Mouse (Mus musculus): ENCODE measurements at regions not wholly inside any gene's neighbourhood (a gene's known extent, or its start where the extent isn't known, plus 50 kb on each side); places are given as distances from the start of the nearest gene placed in this dataset.

DNA sequence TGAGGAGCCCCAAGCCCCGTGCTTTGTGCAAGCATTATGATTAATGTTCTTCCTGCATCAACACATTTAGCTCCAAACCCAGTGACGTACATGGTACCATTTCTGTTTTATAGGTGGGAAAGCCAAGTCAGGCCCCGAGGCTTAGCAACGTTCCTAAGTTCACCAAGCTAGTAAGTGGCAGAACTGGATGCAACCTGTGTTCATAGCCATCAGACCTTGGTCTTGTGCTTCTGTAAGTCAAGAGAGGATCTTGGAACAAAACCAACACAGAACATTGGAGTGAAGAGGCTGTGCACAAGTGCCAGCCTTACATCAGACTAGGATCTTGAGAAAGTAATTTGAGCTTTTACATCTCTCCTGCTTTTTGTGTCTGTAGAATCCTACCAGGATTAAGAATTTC is 71.3 kb downstream of the Cdc7 start:
- DNase-seq (ENCODE audit: low spot score in 2 of 2) = no peak

DNA sequence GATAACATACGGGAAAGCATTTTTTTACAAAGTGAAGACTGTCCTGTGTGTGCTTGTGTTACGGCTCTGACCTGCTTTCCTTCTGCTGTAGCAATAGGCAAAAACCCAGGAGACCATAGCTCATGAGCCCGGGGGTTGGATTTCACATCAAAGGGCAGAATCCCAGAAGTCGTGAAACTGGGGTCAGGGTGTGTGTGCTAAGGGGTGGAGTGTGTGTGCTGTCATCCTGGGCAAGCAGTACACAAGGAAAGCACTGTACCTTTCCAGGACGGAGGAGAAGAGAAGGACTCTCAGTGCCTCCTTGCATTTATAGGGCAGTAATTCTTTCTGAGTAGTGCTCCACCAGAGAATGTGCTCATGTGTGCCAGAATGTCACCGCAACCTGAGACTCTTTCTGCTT is 71.7 kb downstream of the Cdc7 start:
- DNase-seq (ENCODE audit: low spot score in 2 of 2) = no peak

DNA sequence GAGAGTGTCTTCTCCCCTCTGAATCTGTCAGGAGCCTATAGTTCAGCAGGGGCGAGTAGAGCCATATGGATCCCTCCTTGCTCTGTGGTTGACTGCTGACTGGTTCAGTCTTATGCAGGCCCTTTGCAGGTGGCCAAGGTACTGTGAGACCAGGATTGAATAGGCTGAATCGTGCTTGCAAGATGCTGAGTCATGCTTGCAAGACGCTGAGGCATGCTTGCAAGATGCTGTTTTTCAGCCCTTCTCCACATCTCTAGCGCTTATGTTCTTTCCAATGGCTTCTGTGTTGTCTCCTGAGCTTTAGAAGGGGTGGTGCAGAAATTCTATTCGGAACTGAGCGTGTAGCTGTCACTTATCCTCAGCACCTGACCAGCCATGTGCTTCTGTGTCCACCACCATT is 72.4 kb downstream of the Cdc7 start:
- no peak for DNase-seq (ENCODE audit: low spot score in 2 of 2)

DNA sequence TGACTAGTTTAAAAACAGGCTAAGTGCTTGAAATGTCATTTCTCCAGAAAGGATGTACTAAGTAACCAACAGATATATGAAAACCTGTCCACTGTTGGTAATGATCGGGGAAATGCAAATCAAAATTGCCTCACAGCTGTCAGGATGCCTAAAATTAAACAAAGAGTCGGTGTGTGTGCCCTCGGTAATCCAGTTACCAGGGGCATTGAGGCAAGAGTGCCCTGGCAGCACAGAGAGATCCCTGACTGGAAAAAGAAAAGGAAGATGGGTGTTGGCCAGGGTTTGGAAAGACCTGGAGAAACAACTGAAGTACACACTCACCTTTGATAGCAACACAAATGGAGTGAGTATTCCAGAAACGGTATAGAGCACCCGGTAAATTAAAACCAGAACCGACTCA is 73.0 kb downstream of the Cdc7 start:
- no peak for DNase-seq (ENCODE audit: low spot score in 2 of 2)

DNA sequence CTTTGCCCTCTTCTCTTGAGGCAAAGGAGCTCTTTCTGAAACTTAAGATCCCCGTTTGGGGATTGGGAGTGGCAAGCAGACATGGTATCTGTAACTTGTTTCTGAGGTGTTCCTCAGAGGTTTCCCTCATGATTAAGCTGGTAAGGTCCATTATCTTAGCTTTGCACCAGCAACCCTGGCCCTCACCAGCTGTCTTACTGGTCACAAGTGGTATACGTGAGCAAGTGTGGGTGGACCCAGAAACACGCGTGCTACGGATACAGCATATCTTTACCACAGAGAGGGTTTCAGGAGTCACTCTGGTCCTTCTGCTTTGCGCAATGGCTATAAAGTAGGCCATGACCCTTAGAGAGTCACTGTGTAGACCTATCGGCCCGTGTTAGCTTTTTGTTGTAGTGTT is 75.2 kb downstream of the Cdc7 start:
- no peak for DNase-seq (ENCODE audit: low spot score in 2 of 2)

DNA sequence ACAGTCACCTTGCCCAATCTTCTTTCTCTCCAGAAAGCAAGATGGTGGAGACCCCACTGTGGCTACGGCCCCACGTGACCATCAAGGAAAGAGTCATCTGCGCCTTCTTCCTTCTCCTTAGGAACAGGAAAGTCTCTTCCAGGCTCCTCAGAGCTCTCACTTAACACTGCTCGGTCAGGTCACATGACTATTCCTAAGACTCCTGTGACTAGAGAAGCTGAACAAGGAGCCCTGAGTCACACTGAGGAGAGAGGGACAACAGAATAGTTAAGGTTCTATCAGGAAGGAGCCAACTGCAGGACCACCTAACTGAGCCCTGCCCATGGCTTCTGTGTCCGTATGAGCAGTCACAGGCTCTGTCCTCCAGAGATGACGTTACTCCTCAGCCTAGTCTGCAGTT is 75.8 kb downstream of the Cdc7 start:
- no peak for DNase-seq (ENCODE audit: low spot score in 2 of 2)

DNA sequence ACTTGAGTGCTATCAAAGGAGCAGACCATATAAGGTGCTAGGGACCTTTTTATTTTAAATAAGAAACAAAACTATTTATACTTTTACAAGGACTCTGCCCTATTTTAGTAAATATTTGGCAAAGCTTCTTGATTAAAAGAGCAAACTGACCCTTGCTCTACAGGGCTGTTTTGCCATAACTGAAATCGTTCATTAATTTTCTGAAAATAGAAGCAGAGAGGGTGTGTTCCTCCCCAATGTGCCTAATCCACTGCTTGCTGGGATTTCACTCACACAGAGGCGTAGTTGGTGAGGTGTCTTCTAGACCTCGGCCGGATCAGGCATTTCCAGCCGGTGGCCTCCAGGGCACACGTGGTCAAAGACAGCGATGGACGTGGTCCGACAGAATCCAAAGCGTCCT is 76.4 kb downstream of the Cdc7 start:
- DNase-seq (ENCODE audit: low spot score in 2 of 2) = no peak

DNA sequence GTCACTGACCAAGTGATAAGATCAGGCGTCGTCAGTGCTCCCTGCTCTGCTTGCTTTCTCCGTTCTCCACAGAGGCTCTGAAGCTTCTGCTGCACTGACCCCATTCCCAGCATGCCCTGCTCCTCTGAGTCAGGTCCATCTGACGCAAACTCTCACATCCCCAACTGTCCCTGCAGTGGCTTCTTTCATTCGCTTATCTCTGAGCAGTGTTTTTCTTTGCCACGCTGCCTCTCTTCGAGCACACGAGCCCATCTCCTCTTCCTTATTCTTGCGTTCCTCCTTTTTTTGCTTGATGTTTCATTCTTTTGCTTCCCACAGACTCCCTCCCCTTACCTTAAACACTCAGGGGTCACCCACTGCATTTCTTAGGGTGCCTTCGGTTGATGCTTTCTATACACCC is 81.0 kb downstream of the Cdc7 start:
- no peak for DNase-seq (ENCODE audit: low spot score in 2 of 2)

DNA sequence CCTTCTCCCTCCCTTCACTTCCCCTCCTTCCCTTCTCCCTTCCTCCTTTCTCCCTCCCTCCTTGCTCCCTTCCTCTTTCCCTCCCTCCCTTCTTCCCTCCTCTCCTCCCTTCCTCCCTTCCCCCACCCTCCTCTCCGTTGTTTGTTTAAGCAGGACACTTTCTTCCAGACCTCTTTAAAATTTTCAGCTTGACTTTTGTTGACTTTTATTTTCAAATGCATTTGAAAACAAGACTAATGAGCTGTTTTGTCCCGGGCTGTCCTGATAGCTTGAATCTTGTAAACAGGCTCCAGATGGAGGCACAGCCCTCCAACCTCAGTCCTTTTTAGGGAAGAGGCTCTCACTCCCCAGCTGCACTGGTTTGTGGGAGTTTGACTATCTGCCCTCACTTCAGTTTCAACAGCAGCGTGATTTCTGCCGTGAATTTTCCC is 82.4 kb downstream of the Cdc7 start:
- DNase-seq (ENCODE audit: low spot score in 2 of 2) = no peak

DNA sequence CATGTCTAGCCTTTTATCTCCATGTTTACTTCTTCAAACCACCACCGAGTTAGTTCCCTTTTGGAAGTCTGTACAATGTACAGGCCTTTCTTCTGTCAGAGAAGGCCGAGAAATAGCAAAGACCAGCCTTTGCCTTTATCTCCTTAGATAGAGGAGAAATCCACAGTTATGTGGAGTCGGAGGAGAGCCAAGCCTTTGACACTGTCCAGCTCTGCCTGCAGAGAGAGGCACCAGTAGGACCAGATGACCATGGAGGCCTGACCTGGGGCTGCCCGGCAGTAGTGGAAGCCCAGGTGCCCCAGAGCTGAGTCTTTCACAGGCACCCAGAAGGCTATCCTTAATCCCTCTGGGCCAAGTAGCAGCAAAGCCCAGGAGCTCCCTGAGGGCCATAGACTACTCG is 84.5 kb downstream of the Cdc7 start:
- no peak for DNase-seq (ENCODE audit: low spot score in 2 of 2)

DNA sequence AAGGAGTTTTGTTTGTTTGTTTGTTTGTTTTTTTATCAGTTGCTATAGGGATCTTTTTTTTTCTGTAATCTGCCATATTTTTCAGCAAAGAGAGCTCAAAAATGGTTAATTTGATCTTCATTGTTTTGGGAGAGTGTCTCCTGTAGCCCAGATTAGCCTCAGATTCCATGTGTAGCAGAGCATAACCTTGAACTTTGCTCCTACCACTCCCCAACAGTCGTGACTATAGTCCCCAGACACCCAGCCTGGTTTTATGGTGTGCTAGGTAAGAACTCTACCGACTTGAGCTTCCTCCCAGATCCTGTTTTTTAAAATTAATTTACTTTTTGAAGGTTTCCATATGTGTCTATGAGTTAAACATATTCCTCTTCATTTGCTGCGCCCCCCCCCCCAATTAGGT is 86.0 kb downstream of the Cdc7 start:
- DNase-seq (ENCODE audit: low spot score in 2 of 2) = no peak

DNA sequence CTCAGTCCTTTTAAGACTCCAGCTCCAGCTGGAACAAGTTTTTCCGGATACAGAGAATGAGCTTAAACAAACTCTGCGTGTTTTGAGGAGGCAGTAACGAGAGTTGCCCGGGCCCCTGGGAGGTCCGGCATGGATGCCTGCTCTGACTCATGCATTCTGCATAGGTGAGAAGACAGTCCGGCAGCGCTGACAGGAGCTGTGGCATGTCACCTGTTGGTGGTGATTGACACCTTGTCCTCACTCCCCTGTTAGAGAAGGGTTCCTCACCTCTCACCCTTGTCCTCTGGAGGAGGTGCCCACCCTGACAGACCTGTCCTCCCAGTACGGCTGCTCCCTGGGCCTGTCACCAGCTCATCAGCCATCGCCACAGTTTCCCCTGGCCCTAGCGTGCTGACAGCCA is 87.7 kb downstream of the Cdc7 start:
- DNase-seq (ENCODE audit: low spot score in 2 of 2) = no peak

DNA sequence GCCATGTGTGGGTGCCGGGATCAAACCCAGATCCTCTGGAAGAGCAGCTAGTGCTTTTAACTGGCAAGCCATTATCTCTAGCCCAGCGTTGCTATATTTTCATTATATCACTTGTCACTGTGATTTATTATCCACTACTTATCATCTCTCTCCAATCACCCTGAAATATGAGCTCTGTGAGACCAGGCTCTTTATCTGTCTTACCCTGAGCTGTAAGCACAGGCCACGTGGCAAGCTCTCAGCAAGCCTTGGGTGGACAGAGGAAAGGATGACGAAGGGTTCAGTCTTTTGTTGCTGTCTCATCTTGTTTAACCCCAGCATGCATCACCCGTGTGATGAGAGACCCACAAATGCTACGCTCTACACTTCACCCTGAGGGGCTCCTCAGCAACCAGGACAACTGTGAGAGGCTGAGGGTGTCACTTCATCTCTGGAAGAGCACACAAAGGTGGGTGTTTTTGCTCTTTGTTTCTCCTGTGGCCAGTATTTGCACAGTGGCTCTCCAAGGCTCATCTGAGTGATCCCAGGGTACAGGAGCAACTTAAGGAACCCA is 90.9 kb downstream of the Cdc7 start:
- DNase-seq (ENCODE audit: low spot score in 2 of 2) = no peak

DNA sequence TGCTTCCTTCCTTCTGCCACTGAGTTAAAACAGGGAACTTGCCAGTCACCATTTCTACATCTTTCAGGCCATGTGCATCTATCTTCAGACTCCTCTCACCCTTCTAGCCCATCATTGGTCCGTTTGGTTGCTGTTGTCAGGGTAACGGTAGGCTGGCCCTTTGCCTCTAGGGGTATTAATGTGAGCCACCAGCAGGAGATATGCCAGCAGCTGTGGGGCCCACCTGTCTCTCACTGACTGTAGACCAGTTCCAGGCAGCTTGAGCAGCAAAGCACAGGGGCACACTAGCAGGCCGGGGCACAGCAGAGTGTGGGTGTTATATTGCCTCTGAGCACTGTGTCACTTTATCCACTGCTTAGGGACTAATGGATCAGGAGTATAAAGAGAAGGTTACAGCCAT is 91.3 kb downstream of the Cdc7 start:
- peak in 1 of 2 experiments; percentile 68 for DNase-seq (ENCODE audit: low spot score in 2 of 2)

All from cerebellum, postnatal 4 days (tissue).